Mouse (Mus musculus) neural tube, embryonic 15.5 days (tissue): ENCODE data around the gene Ddx31. TPM values are rescaled to one million over a fixed set of nuclear protein-coding genes. Genes with fewer than 3 reads are reported as not detected.

Experiments
- ATAC-seq: fragments of 200-750 bp; cut with Nextera tagmentation; 2 replicates; pipeline ENCODE4 v1.8.0; 2017; ENCODE audit warnings: mild to moderate bottlenecking, moderate TSS enrichment, moderate library complexity; ENCODE audit not compliant: low FRiP score
- H3K27ac ChIP-seq: fragments of 300-500 bp; sonication (generic); replicated peaks from 2 replicates; pipeline ENCODE4 v1.5.1; 2015; ENCODE audit warnings: mild to moderate bottlenecking, inconsistent platforms
- H3K27me3 ChIP-seq: fragments of 300-500 bp; sonication (generic); replicated peaks from 2 replicates; pipeline ENCODE4 v1.6.1; 2015; ENCODE audit warnings: inconsistent platforms
- H3K36me3 ChIP-seq: fragments of 300-500 bp; sonication (generic); 2 replicates; pipeline ENCODE4 v1.6.1; 2015; ENCODE audit warnings: inconsistent platforms
- H3K4me1 ChIP-seq: fragments of 300-500 bp; sonication (generic); 2 replicates; pipeline ENCODE4 v1.6.1; 2015; ENCODE audit warnings: inconsistent platforms
- H3K4me2 ChIP-seq: fragments of 300-500 bp; sonication (generic); 2 replicates; pipeline ENCODE4 v1.6.1; 2015; ENCODE audit warnings: inconsistent platforms, mild to moderate bottlenecking, moderate library complexity
- H3K4me3 ChIP-seq: fragments of 300-500 bp; sonication (generic); replicated peaks from 2 replicates; pipeline ENCODE4 v1.5.1; 2015; ENCODE audit warnings: mild to moderate bottlenecking, inconsistent platforms
- H3K9ac ChIP-seq: fragments of 300-500 bp; sonication (generic); replicated peaks from 2 replicates; pipeline ENCODE4 v1.6.1; 2015; ENCODE audit warnings: mild to moderate bottlenecking, inconsistent platforms
- H3K9me3 ChIP-seq: fragments of 300-500 bp; sonication (generic); replicated peaks from 2 replicates; pipeline ENCODE4 v1.6.1; 2016; ENCODE audit warnings: inconsistent platforms
- WGBS: fragments of 180-500 bp; shearing (Covaris S2); methylation state at CpG from one replicate; pipeline ENCODE4 v1.1.7; 2015; ENCODE audit warnings: mixed read lengths; 5-methylcytosine and 5-hydroxymethylcytosine counted together
- polyA plus RNA-seq: library from polyadenylated mRNA; unstranded; fragments of >200 nt; fragmentation: Nextera tagmentation; extraction: Ambion mirVana; gene quantifications from 2 replicates; pipeline ENCODE4 v1.2.1, GENCODE M21; 2015

Ddx31 gene
- polyA plus RNA-seq, 1 experiment from 2014 or later, result 11.0 TPM

DNA sequence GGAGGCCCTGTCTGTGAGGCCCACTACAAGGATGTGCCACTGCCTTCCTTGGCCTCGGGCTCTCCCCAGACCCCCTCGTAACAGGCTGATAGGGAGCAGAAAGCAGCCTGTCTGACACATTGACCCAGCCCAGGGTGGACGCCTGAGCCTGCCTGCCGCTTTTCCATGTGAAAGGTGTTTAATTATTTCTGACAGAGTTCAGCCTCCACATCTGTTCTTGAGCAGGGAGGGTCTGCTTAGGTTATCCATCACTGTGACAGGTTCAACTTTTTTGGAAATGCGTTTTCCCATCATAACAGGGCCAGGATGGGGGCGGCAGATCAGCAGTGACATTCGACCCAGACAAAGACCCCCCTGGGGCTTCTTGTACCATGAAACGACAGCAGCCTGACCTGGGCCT lies 112.8 kb downstream of the Ddx31 start:
- Histone ChIP-seq H3K4me1 (no peaks in the 10 kb centered on the region), H3K9ac (no peak overlapping the region), H3K27ac (no peak overlapping the region), H3K36me3 (no peaks in the 10 kb centered on the region), H3K27me3 (peaks cover 14% of the 10 kb centered on the region), H3K4me3 (no peak overlapping the region), H3K4me2 (no peak overlapping the region), H3K9me3 (no peaks in the 10 kb centered on the region)
- ATAC-seq, result no peak
- 43% methylated on average over 8 of the region's 8 CpGs for whole genome bisulfite sequencing

DNA sequence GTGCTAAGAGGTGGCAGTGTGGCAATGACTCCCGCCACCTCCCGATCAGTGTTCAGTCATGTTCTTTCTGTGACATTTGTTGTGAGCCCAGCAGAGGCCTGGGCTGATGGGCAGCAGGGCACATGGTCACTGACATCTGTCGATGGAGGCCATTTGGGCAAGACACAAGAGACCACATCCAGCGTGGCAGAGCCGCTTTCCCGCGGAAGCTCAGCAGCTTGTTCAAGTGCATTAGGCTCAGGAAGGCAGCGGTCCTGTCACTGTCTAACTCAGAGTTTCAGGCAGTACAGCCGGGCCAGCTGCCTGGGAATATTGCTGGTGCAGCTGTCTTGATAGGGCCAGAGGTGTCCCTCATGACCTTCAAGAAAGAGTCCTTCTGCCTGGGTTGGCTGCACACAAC lies 114.4 kb downstream of the Ddx31 start:
- no peak overlapping the region for H3K27ac ChIP-seq
- peaks cover 11% of the 10 kb centered on the region for H3K27me3 ChIP-seq
- H3K4me3 ChIP-seq, result no peak overlapping the region
- H3K9me3 ChIP-seq, result no peaks in the 10 kb centered on the region
- no peak overlapping the region for H3K9ac ChIP-seq
- no peak overlapping the region for H3K4me2 ChIP-seq
- WGBS, result 82% methylated on average over 9 of the region's 9 CpGs
- no peaks in the 10 kb centered on the region for H3K4me1 ChIP-seq
- H3K36me3 ChIP-seq, result no peaks in the 10 kb centered on the region
- ATAC-seq, result no peak

Other genes with a start within 250 kb of the Ddx31 start
- gene Gfi1b, start 218.4 kb upstream of the Ddx31 start, polyA plus RNA-seq, result 0.87 TPM in 1 of 2 replicates, not detected in the other
- 29.8 and 33.3 TPM in 2 replicates for gene Tsc1, start 199.2 kb upstream of the Ddx31 start, polyA plus RNA-seq
- 1.5 TPM in 2 replicates for gene Spaca9, start 140.7 kb upstream of the Ddx31 start, polyA plus RNA-seq
- gene Ak8, start 140.2 kb upstream of the Ddx31 start, polyA plus RNA-seq, result 1.7 and 1.8 TPM in 2 replicates
- 14.2 and 14.4 TPM in 2 replicates for gene Gtf3c4, start within 50 bp of the Ddx31 start, polyA plus RNA-seq
- gene Barhl1, start 76.3 kb downstream of the Ddx31 start, polyA plus RNA-seq, result 4.5 and 7.5 TPM in 2 replicates
- 0.47 and 0.49 TPM in 2 replicates for gene Cfap77, start 214.7 kb downstream of the Ddx31 start, polyA plus RNA-seq
- 5.7 and 8.0 TPM in 2 replicates for gene Ttf1, start 219.9 kb downstream of the Ddx31 start, polyA plus RNA-seq